Mouse (Mus musculus): ENCODE data around the gene Rab11fip3. TPM values are rescaled to one million over a fixed set of nuclear protein-coding genes. Genes with fewer than 3 reads are reported as not detected.
"Not testable (repeated sequence)": the region's sequence is repeated elsewhere in the genome, so short reads cannot be mapped to it uniquely, and the experiment has no call there.

The Rab11fip3 gene
- total and polyA plus RNA-seq, 2 experiments from 2014 or later: 16.6 to 34.7 TPM

DNA sequence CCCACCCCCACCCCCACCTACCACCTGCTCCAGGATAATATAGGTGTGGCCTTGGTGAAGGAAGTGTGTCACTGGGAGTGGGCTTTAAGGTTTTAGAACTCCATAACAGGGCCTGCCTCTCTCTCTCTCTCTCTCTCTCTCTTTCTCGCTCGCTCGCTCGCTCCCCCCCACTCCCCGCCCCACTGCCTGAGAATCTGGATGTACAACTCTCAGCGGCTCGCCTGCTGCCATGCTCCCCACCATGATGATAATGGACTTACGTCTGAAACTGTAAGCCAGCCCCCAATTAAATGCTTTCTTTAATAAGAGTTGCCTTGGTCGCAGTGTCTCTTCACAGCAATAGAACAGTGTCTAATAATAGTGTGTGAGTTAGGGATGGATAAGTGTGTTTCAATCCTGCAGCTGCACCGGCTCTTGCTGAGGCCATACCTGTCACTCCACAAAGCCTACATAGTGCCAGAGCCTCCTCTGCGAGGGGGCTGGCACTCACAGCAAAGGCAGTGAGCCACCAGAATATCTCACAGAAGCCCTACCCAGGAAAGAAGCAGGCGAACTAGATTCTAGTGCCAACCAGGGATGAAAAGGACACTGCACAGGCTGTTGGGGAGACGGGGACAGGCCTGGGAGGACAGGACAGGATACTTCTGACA, 26.6 kb downstream of the Rab11fip3 start:
- 0 out of 2 replicates have a peak overlapping the region, but pooled peaks have one; percentile 28 for H3K9ac ChIP-seq (replicated peaks; ENCODE audit: low read length)

DNA sequence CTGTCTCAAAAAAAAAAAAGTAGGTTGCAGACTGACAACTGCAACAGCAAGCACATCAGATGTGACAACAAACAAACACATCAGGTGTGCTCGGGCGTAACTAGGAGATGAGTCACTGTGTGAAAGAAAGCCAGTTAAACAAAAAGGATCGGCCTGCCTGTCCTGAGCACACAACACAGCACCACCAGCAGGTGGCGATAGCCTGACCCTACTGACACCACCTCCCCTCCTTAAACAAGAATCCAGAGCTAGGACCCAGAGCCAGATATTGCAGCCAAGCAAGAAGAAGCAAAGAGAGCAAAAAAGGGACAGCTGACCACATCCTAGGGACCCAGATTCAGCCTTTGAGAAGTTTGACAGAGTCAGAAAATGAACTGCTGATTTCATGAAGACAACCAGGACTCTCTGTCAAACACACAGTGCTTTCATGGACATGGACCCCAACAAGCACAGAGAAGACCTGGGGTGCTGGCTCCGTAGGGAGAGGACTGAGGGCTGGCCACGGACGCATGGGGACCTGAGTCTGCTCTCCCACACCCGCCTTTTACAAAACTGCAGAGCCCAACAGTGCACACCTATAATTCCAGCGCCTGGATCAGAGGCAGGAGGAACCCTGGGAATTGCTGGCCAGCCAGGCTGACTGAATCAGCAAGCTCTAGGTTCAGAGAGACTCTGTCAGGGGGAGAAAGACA, 28.1 kb downstream of the Rab11fip3 start:
- peaks cover 1% of the 10 kb centered on the region; the same call in 1 of the 2 replicates for H3K36me3 ChIP-seq (ENCODE audit: insufficient read depth, low read length)
- TF ChIP-seq CTCF (IDR thresholded peaks at IDR 0.05; ENCODE audit: low read depth): peak; percentile 87
- H3K9me3 ChIP-seq (ENCODE audit: low read length): no peaks in the 10 kb centered on the region
- no peak overlapping the region for H3K9ac ChIP-seq (replicated peaks; ENCODE audit: low read length)
- H3K4me1 ChIP-seq (ENCODE audit: insufficient read depth, low read length): peaks cover 23% of the 10 kb centered on the region
- H3K27me3 ChIP-seq (ENCODE audit: insufficient read depth, low read length): no peaks in the 10 kb centered on the region
- H3K4me2 ChIP-seq (ENCODE audit: low read depth, low read length): no peak overlapping the region
- H3K27ac ChIP-seq: peak overlapping the region; percentile 52
- H3K4me3 ChIP-seq (ENCODE audit: low read length): no peak overlapping the region
- WGBS: 43% methylated on average over 9 of the region's 9 CpGs
- ATAC-seq (peak; percentile 50; the same call in 1 of the 2 replicates), DNase-seq (ENCODE audit: low spot score) (peak; percentile 80)

More for the DNA sequence above, 26.6 kb downstream of the Rab11fip3 start:
- no peaks in the 10 kb centered on the region; the same call in 1 of the 2 replicates for H3K36me3 ChIP-seq (ENCODE audit: insufficient read depth, low read length)
- DNase-seq (ENCODE audit: low spot score): peak; percentile 59
- H3K4me3 ChIP-seq (ENCODE audit: low read length): no peak overlapping the region
- WGBS: 35% methylated on average over 11 of the region's 13 CpGs
- H3K9me3 ChIP-seq (ENCODE audit: low read length): no peaks in the 10 kb centered on the region
- peak overlapping the region; percentile 30 for H3K4me2 ChIP-seq (ENCODE audit: low read depth, low read length)
- H3K27me3 ChIP-seq (ENCODE audit: insufficient read depth, low read length): no peaks in the 10 kb centered on the region
- ATAC-seq: peak; percentile 81
- no peak for TF ChIP-seq CTCF (IDR thresholded peaks at IDR 0.05; ENCODE audit: low read depth)
- H3K27ac ChIP-seq: peak overlapping the region; percentile 93
- H3K4me1 ChIP-seq (ENCODE audit: insufficient read depth, low read length): peaks cover 26% of the 10 kb centered on the region

DNA sequence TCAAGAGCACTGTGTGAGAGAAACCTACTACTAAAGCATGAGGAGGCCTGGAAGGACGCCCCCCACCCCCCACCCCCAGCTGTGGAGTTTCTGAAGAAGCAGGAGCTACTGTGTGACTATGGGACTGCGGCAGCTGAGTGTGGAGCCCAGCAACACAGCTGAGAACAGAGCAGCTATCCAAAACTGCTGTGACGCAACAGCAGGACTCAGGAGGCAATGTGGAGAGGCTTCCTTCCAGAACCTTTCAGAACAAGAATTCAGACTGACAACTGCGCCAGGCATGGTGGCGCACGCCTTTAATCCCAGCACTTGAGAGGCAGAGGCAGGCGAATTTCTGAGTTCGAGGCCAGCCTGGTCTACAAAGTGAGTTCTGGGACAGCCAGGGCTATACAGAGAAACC, 28.6 kb downstream of the Rab11fip3 start:
- not testable (repeated sequence) for H3K27me3 ChIP-seq (ENCODE audit: insufficient read depth, low read length); ATAC-seq; H3K4me2 ChIP-seq (ENCODE audit: low read depth, low read length); H3K4me3 ChIP-seq (ENCODE audit: low read length); H3K9me3 ChIP-seq (ENCODE audit: low read length); H3K9ac ChIP-seq (replicated peaks; ENCODE audit: low read length); H3K36me3 ChIP-seq (ENCODE audit: insufficient read depth, low read length); H3K27ac ChIP-seq; DNase-seq (ENCODE audit: low spot score)
- H3K4me1 ChIP-seq (ENCODE audit: insufficient read depth, low read length): peaks cover 19% of the 10 kb centered on the region
- WGBS: 83% methylated on average over 8 of the region's 8 CpGs

DNA sequence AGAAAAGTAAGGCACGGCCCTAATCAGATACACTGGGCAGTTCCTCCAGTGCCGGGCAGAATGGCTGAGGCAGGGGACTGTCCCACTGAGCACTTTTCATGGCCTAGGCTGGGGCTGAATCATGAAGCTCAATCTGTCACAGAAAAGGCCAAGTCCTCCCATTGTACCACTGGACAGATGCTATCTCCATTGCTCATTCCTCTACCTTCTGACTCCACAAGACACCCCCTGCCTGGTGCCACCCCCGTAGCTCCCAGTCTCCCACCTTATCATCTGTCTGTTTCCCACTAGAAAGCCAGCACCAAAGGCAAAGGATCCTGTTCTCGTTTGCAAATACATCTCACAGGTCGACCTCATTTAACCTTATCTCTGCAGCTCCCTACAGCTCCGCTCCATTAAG, 37.3 kb downstream of the Rab11fip3 start:
- Histone ChIP-seq H3K4me2 (ENCODE audit: low read depth, low read length) (no peak overlapping the region), H3K27ac (peak overlapping the region; percentile 36; the same call in 1 of the 2 replicates), H3K9ac (replicated peaks; ENCODE audit: low read length) (no peak overlapping the region), H3K27me3 (ENCODE audit: insufficient read depth, low read length) (no peaks in the 10 kb centered on the region), H3K9me3 (ENCODE audit: low read length) (no peaks in the 10 kb centered on the region), H3K4me1 (ENCODE audit: insufficient read depth, low read length) (no peaks in the 10 kb centered on the region), H3K36me3 (ENCODE audit: insufficient read depth, low read length) (0 out of 2 replicates have a peak, but pooled peaks cover 8% of the 10 kb centered on the region), H3K4me3 (ENCODE audit: low read length) (no peak overlapping the region)
- no peak for TF ChIP-seq CTCF (IDR thresholded peaks at IDR 0.05; ENCODE audit: low read depth)
- no peak for DNase-seq (ENCODE audit: low spot score)
- ATAC-seq: no peak
- 79% methylated on average over 6 of the region's 6 CpGs for WGBS

DNA sequence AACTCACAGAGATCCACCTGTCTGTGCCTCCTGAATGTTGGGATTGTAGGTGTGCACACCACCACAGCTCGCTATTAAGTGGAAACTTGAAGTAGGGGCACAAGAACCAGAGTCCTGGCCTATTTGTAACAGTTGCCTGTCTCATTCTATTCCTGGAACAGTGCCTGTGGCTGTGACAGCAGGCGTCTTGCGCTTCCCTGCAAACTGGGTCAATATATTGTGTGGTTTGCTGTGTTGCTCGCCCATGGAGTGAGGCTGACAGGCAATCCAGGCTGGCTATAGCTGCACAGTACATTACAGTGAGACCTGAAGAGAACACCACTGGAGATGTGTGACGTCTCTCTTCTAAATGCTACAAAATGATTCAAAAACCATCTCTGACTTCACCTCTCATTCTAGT, 37.8 kb downstream of the Rab11fip3 start:
- TF ChIP-seq CTCF (IDR thresholded peaks at IDR 0.05; ENCODE audit: low read depth): no peak
- WGBS: 77% methylated on average over 5 of the region's 5 CpGs
- Histone ChIP-seq H3K27me3 (ENCODE audit: insufficient read depth, low read length) (no peaks in the 10 kb centered on the region), H3K4me3 (ENCODE audit: low read length) (no peak overlapping the region), H3K27ac (peak overlapping the region; percentile 36; the same call in 1 of the 2 replicates), H3K4me2 (ENCODE audit: low read depth, low read length) (no peak overlapping the region), H3K9ac (replicated peaks; ENCODE audit: low read length) (no peak overlapping the region), H3K4me1 (ENCODE audit: insufficient read depth, low read length) (no peaks in the 10 kb centered on the region), H3K36me3 (ENCODE audit: insufficient read depth, low read length) (0 out of 2 replicates have a peak, but pooled peaks cover 8% of the 10 kb centered on the region), H3K9me3 (ENCODE audit: low read length) (no peaks in the 10 kb centered on the region)
- DNase-seq (ENCODE audit: low spot score) (peak; percentile 43), ATAC-seq (no peak)

DNA sequence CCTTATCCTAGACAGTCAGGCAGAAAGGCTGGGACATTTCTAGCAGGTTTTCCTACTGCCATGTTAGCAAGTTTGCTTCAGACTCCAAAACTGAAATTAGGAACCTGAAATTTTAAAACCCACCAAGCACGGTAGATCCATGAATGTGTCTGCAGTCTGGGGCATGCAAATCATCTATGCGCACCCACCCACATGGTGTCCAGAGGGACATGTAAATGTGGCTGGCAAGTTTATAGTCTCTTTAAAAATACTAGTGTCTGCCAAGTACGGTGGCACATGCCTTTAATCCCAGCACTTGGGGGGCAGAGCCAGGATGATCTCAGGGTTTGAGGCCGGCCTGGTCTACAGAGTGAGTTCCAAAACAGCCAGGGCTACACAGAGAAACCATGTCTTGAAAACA, 41.1 kb downstream of the Rab11fip3 start:
- DNase-seq (ENCODE audit: low spot score) (no peak), ATAC-seq (no peak)
- H3K27ac ChIP-seq: 0 out of 2 replicates have a peak overlapping the region, but pooled peaks have one; percentile 36
- H3K9me3 ChIP-seq (ENCODE audit: low read length): no peaks in the 10 kb centered on the region
- no peak overlapping the region for H3K9ac ChIP-seq (replicated peaks; ENCODE audit: low read length)
- TF ChIP-seq CTCF (IDR thresholded peaks at IDR 0.05; ENCODE audit: low read depth): no peak
- H3K4me1 ChIP-seq (ENCODE audit: insufficient read depth, low read length): no peaks in the 10 kb centered on the region
- no peaks in the 10 kb centered on the region for H3K27me3 ChIP-seq (ENCODE audit: insufficient read depth, low read length)
- no peaks in the 10 kb centered on the region; the same call in 1 of the 2 replicates for H3K36me3 ChIP-seq (ENCODE audit: insufficient read depth, low read length)
- H3K4me2 ChIP-seq (ENCODE audit: low read depth, low read length): no peak overlapping the region
- 69% methylated on average over 4 of the region's 4 CpGs for WGBS
- no peak overlapping the region for H3K4me3 ChIP-seq (ENCODE audit: low read length)
